Mouse (Mus musculus): Measurements from ENCODE around the gene B3glct. TPM values are rescaled to one million over a fixed set of nuclear protein-coding genes. Genes with fewer than 3 reads are reported as not detected.

Gene B3glct
- polyA plus RNA-seq (2015; fragmentation: Nextera tagmentation; extraction: Ambion mirVana): 12.4 and 12.8 TPM in 2 replicates

- H3K4me2 ChIP-seq: peak within 1 kb of the TSS; percentile 94
- H3K27ac ChIP-seq: peak within 1 kb of the TSS; percentile 77
- peak; percentile 93 for ATAC-seq
- H3K4me3 ChIP-seq: peak within 1 kb of the TSS; percentile 74
- H3K27me3 ChIP-seq: no peaks in the 10 kb centered on the region
- peaks cover 10% of the 10 kb centered on the region for H3K4me1 ChIP-seq
- under 1% methylated on average over 50 of the region's 106 CpGs for WGBS
- peak within 1 kb of the TSS; percentile 85 for H3K9ac ChIP-seq
- H3K9me3 ChIP-seq (replicated peaks): no peaks in the 10 kb centered on the region
- no peaks in the 10 kb centered on the region for H3K36me3 ChIP-seq (ENCODE audit: poor library complexity, severe bottlenecking)
These were observed at the start of gene B3glct for GRCm38 (mm10) chr5:149678100-149678989. TSS of gene B3glct (plus strand) at chr5:149678230.

- Histone ChIP-seq H3K9ac (peak overlapping the region; percentile 82), H3K4me1 (peaks cover 30% of the 10 kb centered on the region), H3K9me3 (replicated peaks) (no peaks in the 10 kb centered on the region), H3K4me2 (peak overlapping the region; percentile 92), H3K36me3 (ENCODE audit: poor library complexity, severe bottlenecking) (peaks cover 43% of the 10 kb centered on the region), H3K27me3 (no peaks in the 10 kb centered on the region), H3K4me3 (peak overlapping the region; percentile 74), H3K27ac (no peak overlapping the region)
- WGBS: 67% methylated on average over 11 of the region's 11 CpGs
- ATAC-seq: no peak
These were observed 43.5 kb upstream of the B3glct start for GRCm38 (mm10) chr5:149634409-149635035.

DNA sequence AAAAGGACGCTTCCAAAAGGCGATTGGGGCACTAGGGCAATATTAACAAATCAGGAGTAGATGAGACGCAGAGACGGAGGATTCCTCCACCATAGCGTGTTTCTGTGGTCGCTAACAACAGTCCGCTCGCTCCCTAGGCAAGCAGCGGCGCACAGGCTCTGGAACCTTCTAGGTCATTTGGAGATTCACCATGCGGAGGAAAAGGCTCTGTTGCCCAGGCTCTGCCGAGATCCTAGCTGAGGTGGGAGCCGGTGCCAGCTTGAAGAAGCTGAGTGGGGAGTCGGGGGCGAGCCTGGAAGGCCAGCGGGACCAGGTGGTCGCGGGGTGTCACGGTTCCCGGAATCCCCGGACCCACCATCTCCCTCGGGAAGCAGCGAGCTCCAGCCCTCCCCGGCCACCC, 42.5 kb upstream of the B3glct start:
- peak overlapping the region; percentile 74 for H3K4me3 ChIP-seq
- peak overlapping the region; percentile 82 for H3K9ac ChIP-seq
- peak overlapping the region; percentile 92 for H3K4me2 ChIP-seq
- peaks cover 30% of the 10 kb centered on the region for H3K4me1 ChIP-seq
- H3K27me3 ChIP-seq: no peaks in the 10 kb centered on the region
- under 1% methylated on average over 24 of the region's 24 CpGs for WGBS
- no peak for ATAC-seq
- H3K27ac ChIP-seq: peak overlapping the region; percentile 87
- H3K36me3 ChIP-seq (ENCODE audit: poor library complexity, severe bottlenecking): peaks cover 32% of the 10 kb centered on the region
- H3K9me3 ChIP-seq (replicated peaks): no peaks in the 10 kb centered on the region

DNA sequence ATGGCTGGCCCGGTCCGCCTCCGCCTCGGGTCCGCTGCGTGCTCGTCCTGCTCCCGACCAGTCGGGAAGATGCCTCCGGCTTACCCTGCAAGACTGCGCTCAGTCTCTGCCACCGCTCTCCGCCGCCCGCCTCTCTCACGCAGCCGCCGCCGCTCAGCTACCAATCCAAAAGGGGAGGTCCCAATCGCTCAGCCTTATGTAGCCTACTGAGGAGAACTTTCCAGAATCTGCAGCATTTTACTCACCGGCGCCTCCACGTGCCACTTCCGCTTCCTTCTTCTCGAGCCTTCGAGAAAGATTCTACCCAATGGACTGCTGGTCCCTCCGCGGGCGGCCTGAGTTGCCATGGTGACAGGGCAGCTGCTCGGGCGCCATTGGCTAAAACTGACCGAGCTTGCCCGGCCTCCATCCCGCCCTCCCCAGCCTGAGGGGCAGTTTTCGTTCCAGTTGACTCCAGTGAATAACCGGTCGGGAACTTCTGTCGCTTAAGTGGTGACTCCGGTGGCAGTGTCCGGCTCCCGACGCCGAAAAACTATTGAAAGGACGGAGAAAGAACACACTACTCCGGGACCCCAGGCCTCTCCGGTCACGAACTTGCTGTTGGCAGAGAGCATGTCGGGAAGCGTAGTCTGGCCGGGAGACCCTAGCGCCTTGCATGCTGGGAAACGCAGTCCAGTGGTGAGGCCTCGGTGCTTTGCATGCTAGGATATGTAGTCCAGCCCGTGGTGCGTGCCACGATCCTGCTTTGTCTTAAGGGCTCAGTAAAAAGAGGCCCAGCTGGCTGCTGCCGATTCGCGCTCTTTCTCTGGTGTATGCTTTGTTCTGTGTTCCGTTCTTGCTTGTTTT, 41.7 kb upstream of the B3glct start, which contains the start of gene Hsph1:
Hsph1 (minus strand) TSS at position 302 of the 846 bp plus-strand sequence.
- Histone ChIP-seq H3K9me3 (replicated peaks) (no peaks in the 10 kb centered on the region), H3K4me2 (peak within 1 kb of the TSS; percentile 92), H3K9ac (peak within 1 kb of the TSS; percentile 82), H3K4me3 (peak within 1 kb of the TSS; percentile 74), H3K4me1 (peaks cover 30% of the 10 kb centered on the region), H3K36me3 (ENCODE audit: poor library complexity, severe bottlenecking) (peaks cover 25% of the 10 kb centered on the region), H3K27me3 (no peaks in the 10 kb centered on the region), H3K27ac (peak within 1 kb of the TSS; percentile 87)
- under 1% methylated on average over 56 of the region's 60 CpGs for WGBS
- ATAC-seq: peak; percentile 98

- Histone ChIP-seq H3K9ac (peak overlapping the region; percentile 66), H3K4me1 (peaks cover 30% of the 10 kb centered on the region), H3K4me3 (peak overlapping the region; percentile 74), H3K36me3 (ENCODE audit: poor library complexity, severe bottlenecking) (peaks cover 15% of the 10 kb centered on the region), H3K27ac (peak overlapping the region; percentile 87; the same call in 1 of the 2 replicates), H3K9me3 (replicated peaks) (no peaks in the 10 kb centered on the region), H3K27me3 (no peaks in the 10 kb centered on the region), H3K4me2 (peak overlapping the region; percentile 92)
- 47% methylated on average over 8 of the region's 8 CpGs for WGBS
- no peak for ATAC-seq
These were observed 40.7 kb upstream of the B3glct start for GRCm38 (mm10) chr5:149637306-149637705.

GRCm38 (mm10) chr5:149641277-149641892, 36.6 kb upstream of the B3glct start:
- Histone ChIP-seq H3K4me3 (no peak overlapping the region), H3K4me2 (no peak overlapping the region), H3K27me3 (no peaks in the 10 kb centered on the region), H3K36me3 (ENCODE audit: poor library complexity, severe bottlenecking) (no peaks in the 10 kb centered on the region), H3K9ac (no peak overlapping the region), H3K9me3 (replicated peaks) (no peaks in the 10 kb centered on the region), H3K27ac (no peak overlapping the region), H3K4me1 (peaks cover 4% of the 10 kb centered on the region; the same call in 1 of the 2 replicates)
- WGBS: 88% methylated on average over 8 of the region's 8 CpGs
- ATAC-seq: no peak

DNA sequence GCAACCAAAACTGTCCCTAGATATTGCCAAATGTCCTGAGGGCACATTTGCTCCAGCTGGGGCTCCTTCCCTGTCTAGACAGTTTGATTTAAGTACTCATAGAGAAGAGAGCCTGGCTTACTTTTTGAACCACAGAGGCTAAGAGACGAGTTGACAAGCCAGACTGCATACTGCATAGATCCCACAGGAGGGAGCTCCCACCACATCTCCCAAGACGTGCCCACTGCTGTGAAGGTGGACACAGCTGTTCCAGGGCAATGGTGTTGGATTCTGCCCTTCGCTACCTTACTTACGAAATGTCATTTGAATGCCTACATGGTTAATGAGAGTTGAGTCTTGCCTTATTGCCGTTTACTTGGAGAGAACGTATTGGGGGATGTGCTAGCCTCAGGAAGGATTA, 35.7 kb upstream of the B3glct start:
- 59% methylated on average over 6 of the region's 6 CpGs for WGBS
- H3K4me2 ChIP-seq: no peak overlapping the region
- H3K27ac ChIP-seq: no peak overlapping the region
- ATAC-seq: no peak
- H3K36me3 ChIP-seq (ENCODE audit: poor library complexity, severe bottlenecking): no peaks in the 10 kb centered on the region
- no peak overlapping the region for H3K4me3 ChIP-seq
- no peak overlapping the region for H3K9ac ChIP-seq
- no peaks in the 10 kb centered on the region for H3K27me3 ChIP-seq
- no peaks in the 10 kb centered on the region for H3K9me3 ChIP-seq (replicated peaks)
- peaks cover 2% of the 10 kb centered on the region; the same call in 1 of the 2 replicates for H3K4me1 ChIP-seq

DNA sequence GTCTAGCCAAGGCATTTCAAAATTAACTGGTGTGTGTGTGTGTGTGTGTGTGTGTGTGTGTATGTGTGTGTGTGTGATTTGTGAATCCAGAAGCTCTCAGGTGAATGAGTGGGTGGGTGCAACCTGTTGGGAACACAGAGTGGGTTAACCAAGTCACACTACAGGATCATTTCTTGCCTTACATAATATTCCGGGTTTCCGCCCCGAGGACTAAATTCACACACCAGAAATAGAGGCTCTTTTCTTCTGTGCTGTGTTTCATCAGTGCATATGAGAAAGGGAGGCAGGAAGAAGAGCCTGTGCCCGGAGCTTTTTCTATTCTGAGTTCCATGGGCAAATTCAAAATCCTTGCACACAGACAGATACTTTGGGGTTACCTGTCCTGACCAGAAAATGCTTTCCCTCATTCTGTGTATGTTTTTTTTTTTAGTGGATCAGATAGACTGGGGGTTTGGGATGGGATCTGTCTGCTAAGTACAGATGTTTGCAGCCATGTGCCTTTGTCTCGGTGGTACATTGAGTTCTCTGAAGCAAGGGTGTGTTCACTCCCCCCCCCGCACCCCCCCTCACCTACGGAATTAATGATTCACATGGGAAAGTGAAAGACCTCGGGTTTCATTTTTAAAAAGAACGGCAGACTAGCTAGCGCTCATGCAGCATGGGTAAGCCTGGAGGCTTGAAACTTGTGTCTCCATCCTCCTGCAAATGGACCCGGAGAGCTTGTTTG, 35.1 kb upstream of the B3glct start:
- H3K27ac ChIP-seq: no peak overlapping the region
- 83% methylated on average over 11 of the region's 11 CpGs for WGBS
- H3K4me1 ChIP-seq: no peaks in the 10 kb centered on the region
- H3K4me2 ChIP-seq: no peak overlapping the region
- H3K9me3 ChIP-seq (replicated peaks): no peaks in the 10 kb centered on the region
- H3K27me3 ChIP-seq: no peaks in the 10 kb centered on the region
- H3K9ac ChIP-seq: no peak overlapping the region
- no peak overlapping the region for H3K4me3 ChIP-seq
- H3K36me3 ChIP-seq (ENCODE audit: poor library complexity, severe bottlenecking): no peaks in the 10 kb centered on the region
- no peak for ATAC-seq

GRCm38 (mm10) chr5:149647367-149648115, 30.5 kb upstream of the B3glct start:
- Histone ChIP-seq H3K27ac (no peak overlapping the region), H3K4me1 (peaks cover 12% of the 10 kb centered on the region; the same call in 1 of the 2 replicates), H3K9ac (no peak overlapping the region), H3K36me3 (ENCODE audit: poor library complexity, severe bottlenecking) (no peaks in the 10 kb centered on the region), H3K4me2 (no peak overlapping the region), H3K9me3 (replicated peaks) (no peaks in the 10 kb centered on the region), H3K4me3 (no peak overlapping the region), H3K27me3 (no peaks in the 10 kb centered on the region)
- 77% methylated on average over 8 of the region's 8 CpGs for WGBS
- no peak for ATAC-seq

DNA sequence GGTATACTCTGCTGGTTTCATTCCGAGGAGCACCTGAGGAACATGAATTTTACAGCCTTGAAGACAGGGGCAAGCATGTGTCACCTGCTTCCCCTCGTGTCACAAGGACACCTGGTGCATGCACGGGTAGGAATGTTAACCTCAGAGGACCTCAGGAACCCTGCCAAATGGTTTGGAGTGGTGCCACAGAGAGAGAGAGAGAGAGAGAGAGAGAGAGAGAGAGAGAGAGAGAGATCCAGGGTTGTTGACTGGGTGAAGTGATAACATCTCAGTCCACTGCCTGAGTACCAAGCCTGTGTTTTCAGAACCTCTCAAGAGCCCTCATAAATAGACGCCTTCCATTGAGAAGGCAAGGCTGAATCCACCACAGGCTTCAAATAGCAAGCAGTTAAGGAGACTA, 29.8 kb upstream of the B3glct start:
- no peak for ATAC-seq
- 75% methylated on average over 4 of the region's 4 CpGs for WGBS
- peaks cover 12% of the 10 kb centered on the region; the same call in 1 of the 2 replicates for H3K4me1 ChIP-seq
- no peaks in the 10 kb centered on the region for H3K9me3 ChIP-seq (replicated peaks)
- no peak overlapping the region for H3K27ac ChIP-seq
- H3K9ac ChIP-seq: no peak overlapping the region
- H3K27me3 ChIP-seq: no peaks in the 10 kb centered on the region
- no peak overlapping the region for H3K4me2 ChIP-seq
- H3K4me3 ChIP-seq: no peak overlapping the region
- H3K36me3 ChIP-seq (ENCODE audit: poor library complexity, severe bottlenecking): no peaks in the 10 kb centered on the region

Data from forebrain, embryonic 13.5 days (tissue).